Mouse (Mus musculus) heart, embryonic 14.5 days (tissue): ENCODE data around the gene Rbpj. TPM values are rescaled to one million over a fixed set of nuclear protein-coding genes. Genes with fewer than 3 reads are reported as not detected.

Experiments
- ATAC-seq: fragments of 200-750 bp; cut with Nextera tagmentation; 2 replicates; pipeline ENCODE4 v1.8.0; 2017; ENCODE audit warnings: low read depth, moderate TSS enrichment; ENCODE audit not compliant: insufficient number of reproducible peaks, insufficient read depth, low FRiP score
- H3K27ac ChIP-seq, 2 experiments: fragments of 200-500 bp in 1 of 2; fragments of 300-500 bp in 1 of 2; sonication (generic) in 1 of 2; replicated peaks in 1 of 2; 2 replicates each; pipeline ENCODE4 v1.5.1; 2012 to 2014; ENCODE audit warnings: low read depth in 2 of 2, low read length in 2 of 2, control low read depth in 1 of 2, mild to moderate bottlenecking in 1 of 2, mixed read lengths in 1 of 2; ENCODE audit not compliant: control insufficient read depth in 1 of 2, insufficient read depth in 1 of 2
- H3K27me3 ChIP-seq: fragments of 300-500 bp; sonication (generic); 2 replicates; pipeline ENCODE4 v1.6.1; 2014; ENCODE audit warnings: mild to moderate bottlenecking, low read length, control low read depth; ENCODE audit not compliant: control insufficient read depth, insufficient read depth
- H3K36me3 ChIP-seq: fragments of 300-500 bp; sonication (generic); 2 replicates; pipeline ENCODE4 v1.6.1; 2014; ENCODE audit warnings: mild to moderate bottlenecking, control low read depth, low read length, mixed read lengths; ENCODE audit not compliant: control insufficient read depth, insufficient read depth
- H3K4me1 ChIP-seq, 2 experiments: fragments of 200-500 bp in 1 of 2; fragments of 300-500 bp in 1 of 2; sonication (generic) in 1 of 2; 2 replicates each; pipeline ENCODE4 v1.6.1; 2012 to 2014; ENCODE audit warnings: low read length in 2 of 2, control low read depth in 1 of 2, mixed read lengths in 1 of 2; ENCODE audit not compliant: control insufficient read depth in 2 of 2, insufficient read depth in 2 of 2
- H3K4me2 ChIP-seq: fragments of 300-500 bp; sonication (generic); 2 replicates; pipeline ENCODE4 v1.6.1; 2014; ENCODE audit warnings: mild to moderate bottlenecking, low read length
- H3K4me3 ChIP-seq, 2 experiments: fragments of 200-500 bp in 1 of 2; fragments of 300-500 bp in 1 of 2; sonication (generic) in 1 of 2; 2 replicates each; pipeline ENCODE4 v1.5.1; 2012 to 2014; ENCODE audit warnings: low read length in 2 of 2, mild to moderate bottlenecking in 2 of 2, control low read depth in 1 of 2, low read depth in 1 of 2, moderate library complexity in 1 of 2; ENCODE audit not compliant: control insufficient read depth in 1 of 2, insufficient read depth in 1 of 2
- H3K9ac ChIP-seq: fragments of 300-500 bp; sonication (generic); 2 replicates; pipeline ENCODE4 v1.6.1; 2014; ENCODE audit warnings: mild to moderate bottlenecking, low read length
- H3K9me3 ChIP-seq: fragments of 300-500 bp; sonication (generic); 2 replicates; pipeline ENCODE4 v1.6.1; 2016; ENCODE audit warnings: low read length, control low read depth; ENCODE audit not compliant: control insufficient read depth
- WGBS: fragments of 180-500 bp; shearing (Covaris S2); extraction: QIAGEN DNeasy Blood & Tissue Kit; methylation state at CpG from one replicate; pipeline ENCODE4 v1.1.7; 2014; 5-methylcytosine and 5-hydroxymethylcytosine counted together
- polyA plus RNA-seq: library from polyadenylated mRNA; unstranded; fragments of >200 nt; fragmentation: Nextera tagmentation; extraction: Ambion mirVana; gene quantifications from 2 replicates; pipeline ENCODE4 v1.2.1, GENCODE M21; 2014

Rbpj gene
- polyA plus RNA-seq, 1 experiment from 2014 or later: 24.1 TPM

- Histone ChIP-seq H3K9ac (no peak overlapping the region), H3K36me3 (no peaks in the 10 kb centered on the region), H3K9me3 (no peaks in the 10 kb centered on the region), H3K27me3 (no peaks in the 10 kb centered on the region), H3K4me3 (no peak overlapping the region), H3K4me2 (no peak overlapping the region), H3K27ac (no peak overlapping the region), H3K4me1 (no peaks in the 10 kb centered on the region)
- WGBS: 73% methylated on average over 10 of the region's 10 CpGs
- no peak for ATAC-seq
Observed at GRCm38 (mm10) chr5:53500509-53501145, 34.7 kb downstream of the Rbpj start.

- Histone ChIP-seq H3K36me3 (no peaks in the 10 kb centered on the region), H3K9me3 (no peaks in the 10 kb centered on the region), H3K27ac (no peak overlapping the region), H3K9ac (no peak overlapping the region), H3K27me3 (no peaks in the 10 kb centered on the region), H3K4me2 (no peak overlapping the region), H3K4me3 (no peak overlapping the region), H3K4me1 (no peaks in the 10 kb centered on the region)
- no peak for ATAC-seq
- WGBS: 39% methylated on average over 2 of the region's 3 CpGs
Observed at GRCm38 (mm10) chr5:53503261-53503660, 37.3 kb downstream of the Rbpj start.

GRCm38 (mm10) chr5:53505751-53506150 lies 39.8 kb downstream of the Rbpj start:
- Histone ChIP-seq H3K9me3 (no peaks in the 10 kb centered on the region), H3K27ac (no peak overlapping the region), H3K4me1 (peaks cover 0 to 3% of the 10 kb centered on the region in 2 experiments; a peak in 1 of 4 replicates), H3K4me3 (no peak overlapping the region), H3K27me3 (0 out of 2 replicates have a peak, but pooled peaks cover 5% of the 10 kb centered on the region), H3K9ac (no peak overlapping the region), H3K4me2 (no peak overlapping the region), H3K36me3 (no peaks in the 10 kb centered on the region)
- WGBS: 68% methylated on average over 6 of the region's 6 CpGs
- ATAC-seq: no peak

- Histone ChIP-seq H3K27ac (no peak overlapping the region), H3K4me1 (peaks cover 0 to 3% of the 10 kb centered on the region in 2 experiments; a peak in 1 of 4 replicates), H3K4me3 (no peak overlapping the region), H3K4me2 (no peak overlapping the region), H3K9me3 (no peaks in the 10 kb centered on the region), H3K9ac (no peak overlapping the region), H3K27me3 (peaks cover 8% of the 10 kb centered on the region; the same call in 1 of the 2 replicates), H3K36me3 (no peaks in the 10 kb centered on the region)
- WGBS: 69% methylated on average over 5 of the region's 5 CpGs
- ATAC-seq: no peak
Observed at GRCm38 (mm10) chr5:53507371-53507770, 41.4 kb downstream of the Rbpj start.

GRCm38 (mm10) chr5:53509465-53509864 lies 43.5 kb downstream of the Rbpj start:
- no peaks in the 10 kb centered on the region for H3K36me3 ChIP-seq
- no peak for ATAC-seq
- H3K4me3 ChIP-seq: no peak overlapping the region
- H3K27ac ChIP-seq: no peak overlapping the region
- H3K9me3 ChIP-seq: no peaks in the 10 kb centered on the region
- H3K4me2 ChIP-seq: no peak overlapping the region
- H3K9ac ChIP-seq: no peak overlapping the region
- peaks cover 10% of the 10 kb centered on the region; the same call in 1 of the 2 replicates for H3K27me3 ChIP-seq
- peaks cover 0 to 3% of the 10 kb centered on the region in 2 experiments; a peak in 1 of 4 replicates for H3K4me1 ChIP-seq
- WGBS: 53% methylated on average over 10 of the region's 10 CpGs

- Histone ChIP-seq H3K4me2 (no peak overlapping the region), H3K9ac (no peak overlapping the region), H3K9me3 (no peaks in the 10 kb centered on the region), H3K36me3 (no peaks in the 10 kb centered on the region), H3K4me1 (peaks cover 0 to 3% of the 10 kb centered on the region in 2 experiments; a peak in 1 of 4 replicates), H3K27ac (no peak overlapping the region), H3K4me3 (no peak overlapping the region), H3K27me3 (peaks cover 10% of the 10 kb centered on the region; the same call in 1 of the 2 replicates)
- WGBS: 85% methylated on average over 2 of the region's 2 CpGs
- no peak for ATAC-seq
Observed at GRCm38 (mm10) chr5:53509927-53510326, 44.0 kb downstream of the Rbpj start.

GRCm38 (mm10) chr5:53511426-53511825 lies 45.5 kb downstream of the Rbpj start:
- Histone ChIP-seq H3K4me3 (no peak overlapping the region), H3K9ac (no peak overlapping the region), H3K9me3 (no peaks in the 10 kb centered on the region; the same call in 1 of the 2 replicates), H3K36me3 (no peaks in the 10 kb centered on the region), H3K27ac (no peak overlapping the region), H3K4me1 (peaks cover 0 to 3% of the 10 kb centered on the region in 2 experiments; a peak in 1 of 4 replicates), H3K27me3 (peaks cover 10% of the 10 kb centered on the region; the same call in 1 of the 2 replicates), H3K4me2 (no peak overlapping the region)
- ATAC-seq: 0 out of 2 replicates have a peak, but pooled peaks have one; percentile 39
- WGBS: 74% methylated on average over 4 of the region's 4 CpGs
